Mouse (Mus musculus) small intestine, adult 2 months (tissue): Measurements from ENCODE around the gene Jph4. TPM values are rescaled to one million over a fixed set of nuclear protein-coding genes. Genes with fewer than 3 reads are reported as not detected.

Experiments used
- H3K27ac ChIP-seq: fragments of 200-500 bp; 2 replicates; pipeline ENCODE4 v1.5.1; 2012; ENCODE audit warnings: low read depth, low read length, control low read depth, inconsistent platforms; ENCODE audit not compliant: insufficient read depth
- H3K27me3 ChIP-seq: fragments of 200-500 bp; 2 replicates; pipeline ENCODE4 v1.6.1; 2012; ENCODE audit warnings: mild to moderate bottlenecking, moderate library complexity, low read length, inconsistent platforms; ENCODE audit not compliant: control insufficient read depth, insufficient read depth
- H3K36me3 ChIP-seq: fragments of 200-500 bp; 2 replicates; pipeline ENCODE4 v1.6.1; 2012; ENCODE audit warnings: mild to moderate bottlenecking, low read length, control low read depth, inconsistent platforms; ENCODE audit not compliant: control insufficient read depth, insufficient read depth
- H3K4me1 ChIP-seq: fragments of 200-500 bp; 2 replicates; pipeline ENCODE4 v1.6.1; 2012; ENCODE audit warnings: low read length, inconsistent platforms, mixed read lengths; ENCODE audit not compliant: control insufficient read depth, insufficient read depth, insufficient read length
- H3K4me3 ChIP-seq: fragments of 200-500 bp; 2 replicates; pipeline ENCODE4 v1.5.1; 2012; ENCODE audit warnings: low read depth, mild to moderate bottlenecking, control low read depth, inconsistent platforms, low read length, moderate library complexity
- CTCF ChIP-seq: fragments of 200-500 bp; IDR thresholded peaks from 2 replicates; pipeline ENCODE4 v1.5.1; 2012; ENCODE audit warnings: low read depth, mild to moderate bottlenecking, control low read depth, inconsistent platforms, low read length, moderate library complexity, mixed read lengths; ENCODE audit not compliant: insufficient replicate concordance, insufficient read length; ENCODE audit errors: extremely low read depth
- POLR2A ChIP-seq: fragments of 200-500 bp; IDR thresholded peaks from 2 replicates; pipeline ENCODE4 v1.6.1; 2012; ENCODE audit warnings: low read depth, mild to moderate bottlenecking, control low read depth, inconsistent platforms, low read length, moderate library complexity
- WGBS: fragments of 180-500 bp; shearing (Covaris S2); methylation state at CpG from one replicate; pipeline ENCODE4 v1.1.7; 2018; 5-methylcytosine and 5-hydroxymethylcytosine counted together
- polyA plus RNA-seq: library from polyadenylated mRNA; depleted of rRNA; stranded (reverse); fragments of >200 nt; gene quantifications from 2 replicates; pipeline ENCODE4 v1.2.3, GENCODE M21; 2012; rRNA removed

The Jph4 gene
- polyA plus RNA-seq, 1 experiment = 0.72 TPM

DNA sequence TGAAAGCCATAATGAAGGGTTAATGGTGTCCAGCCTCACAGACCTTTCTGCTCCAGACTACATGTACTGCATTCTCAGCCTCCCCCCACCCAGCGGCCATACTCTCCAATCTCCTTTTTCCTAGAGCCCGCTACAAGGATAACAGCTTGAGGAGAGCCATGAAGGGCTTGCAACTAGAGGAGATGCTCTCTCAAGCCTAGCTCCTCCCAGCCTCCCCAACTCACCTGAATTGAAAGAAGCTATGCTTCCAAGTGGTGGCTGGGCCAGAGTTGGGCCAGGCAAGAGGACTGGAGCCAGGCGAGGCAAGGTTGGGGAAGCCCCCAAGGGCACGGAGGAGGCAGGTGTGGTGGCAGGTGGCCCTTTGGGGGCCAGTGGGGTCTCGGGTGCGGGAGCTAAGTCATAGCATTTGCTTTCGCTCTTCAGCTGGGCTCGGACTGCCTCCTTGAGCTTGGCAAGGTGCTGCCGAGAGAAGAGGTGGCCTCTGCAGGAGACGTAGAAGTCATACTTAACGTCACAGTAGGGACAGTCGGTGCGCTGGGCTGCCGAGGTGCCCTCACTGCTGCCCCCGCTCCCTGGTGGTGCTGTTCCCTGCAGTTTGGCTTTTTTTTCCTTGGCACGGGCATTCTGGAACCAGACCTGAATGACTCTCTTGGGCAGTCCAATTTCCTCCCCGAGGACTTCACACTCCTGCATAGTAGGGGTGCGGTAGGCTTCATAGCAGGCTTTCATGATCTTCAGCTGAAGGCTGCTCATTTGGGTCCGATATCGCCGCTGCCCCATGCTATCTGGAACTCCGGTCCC is 53.0 kb downstream of the Jph4 start:
- 89% methylated on average over 22 of the region's 22 CpGs for WGBS
- no peaks in the 10 kb centered on the region for H3K27me3 ChIP-seq
- no peak for TF ChIP-seq CTCF
- TF ChIP-seq POLR2A = no peak

GRCm38 (mm10) chr14:55063117-55063516 is 53.6 kb downstream of the Jph4 start:
- Histone ChIP-seq H3K36me3 (peaks cover 7% of the 10 kb centered on the region; the same call in 1 of the 2 replicates), H3K27ac (no peak overlapping the region), H3K27me3 (no peaks in the 10 kb centered on the region), H3K4me1 (peaks cover 2% of the 10 kb centered on the region; the same call in 1 of the 2 replicates), H3K4me3 (no peak overlapping the region)
- TF ChIP-seq POLR2A (no peak), CTCF (no peak)
- WGBS = 87% methylated on average over 5 of the region's 5 CpGs

More for the DNA sequence above, 53.0 kb downstream of the Jph4 start:
- Histone ChIP-seq H3K4me3 (no peak overlapping the region), H3K27ac (no peak overlapping the region), H3K36me3 (peaks cover 7% of the 10 kb centered on the region; the same call in 1 of the 2 replicates), H3K4me1 (peaks cover 2% of the 10 kb centered on the region; the same call in 1 of the 2 replicates)

DNA sequence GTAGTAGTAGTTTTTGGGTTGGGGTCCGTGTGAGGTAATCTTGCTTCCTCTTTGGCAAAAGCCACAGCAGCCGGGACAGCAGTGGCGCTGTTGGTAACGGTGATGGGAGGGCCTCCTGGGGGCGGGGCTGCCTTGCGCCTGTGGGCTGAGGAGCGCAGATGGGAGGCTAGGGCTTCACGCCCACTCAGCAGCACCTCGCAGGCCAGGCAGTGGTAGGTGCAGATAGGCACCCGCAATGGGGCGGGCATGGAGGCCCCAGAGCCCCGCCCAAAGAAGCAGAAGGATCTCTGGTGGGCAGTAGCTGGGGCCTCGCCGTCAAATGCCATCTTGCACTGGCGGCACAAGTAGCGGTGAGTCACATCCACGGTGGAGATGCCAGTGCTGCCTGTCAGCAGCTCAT is 54.1 kb downstream of the Jph4 start:
- H3K36me3 ChIP-seq = peaks cover 7% of the 10 kb centered on the region; the same call in 1 of the 2 replicates
- H3K4me3 ChIP-seq = no peak overlapping the region
- no peak for TF ChIP-seq POLR2A
- TF ChIP-seq CTCF = no peak
- 44% methylated on average over 17 of the region's 17 CpGs for WGBS
- H3K27ac ChIP-seq = no peak overlapping the region
- no peaks in the 10 kb centered on the region for H3K27me3 ChIP-seq
- H3K4me1 ChIP-seq = peaks cover 2% of the 10 kb centered on the region; the same call in 1 of the 2 replicates

DNA sequence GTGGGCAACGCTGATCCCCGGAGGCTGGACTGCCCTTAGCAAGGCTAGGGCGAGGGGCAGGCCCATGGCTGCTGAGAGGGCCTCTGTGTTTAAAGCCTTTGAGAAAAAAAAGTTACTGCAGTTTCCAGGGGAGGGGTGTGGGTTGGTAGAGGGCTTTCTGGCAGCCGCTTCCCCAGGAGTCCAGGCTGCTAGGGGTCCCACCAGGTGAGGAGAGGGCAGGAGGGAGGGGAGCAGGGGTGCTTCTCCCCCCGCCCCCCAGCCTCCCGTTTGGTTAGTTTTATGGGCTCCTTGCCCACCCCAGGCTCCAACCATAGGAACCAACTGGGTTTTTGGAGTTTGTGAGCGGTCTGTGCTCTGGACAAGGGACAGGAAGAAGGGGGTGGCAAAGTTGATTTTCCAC is 54.9 kb downstream of the Jph4 start:
- no peak for TF ChIP-seq POLR2A
- no peak for TF ChIP-seq CTCF
- WGBS = 55% methylated on average over 7 of the region's 7 CpGs
- Histone ChIP-seq H3K36me3 (peaks cover 4% of the 10 kb centered on the region; the same call in 1 of the 2 replicates), H3K27me3 (no peaks in the 10 kb centered on the region), H3K27ac (no peak overlapping the region), H3K4me1 (peaks cover 2% of the 10 kb centered on the region; the same call in 1 of the 2 replicates), H3K4me3 (no peak overlapping the region)

GRCm38 (mm10) chr14:55059931-55060330 is 56.8 kb downstream of the Jph4 start:
- H3K36me3 ChIP-seq = no peaks in the 10 kb centered on the region

GRCm38 (mm10) chr14:55059009-55059408 is 57.7 kb downstream of the Jph4 start:
- Histone ChIP-seq H3K27ac (no peak overlapping the region), H3K4me3 (no peak overlapping the region), H3K27me3 (no peaks in the 10 kb centered on the region), H3K36me3 (no peaks in the 10 kb centered on the region), H3K4me1 (peaks cover 2% of the 10 kb centered on the region; the same call in 1 of the 2 replicates)
- WGBS = 74% methylated on average over 1 of the region's 1 CpGs
- TF ChIP-seq CTCF (no peak), POLR2A (no peak)

More at GRCm38 (mm10) chr14:55059931-55060330, 56.8 kb downstream of the Jph4 start:
- WGBS = 63% methylated on average over 5 of the region's 5 CpGs
- Histone ChIP-seq H3K27ac (no peak overlapping the region), H3K4me3 (no peak overlapping the region), H3K4me1 (peaks cover 2% of the 10 kb centered on the region; the same call in 1 of the 2 replicates), H3K27me3 (no peaks in the 10 kb centered on the region)
- TF ChIP-seq POLR2A (no peak), CTCF (no peak)

Other genes starting within 250 kb of the Jph4 start
- gene Homez, start 246.0 kb downstream of the Jph4 start, polyA plus RNA-seq = 1.1 and 2.0 TPM in 2 replicates
- gene Ppp1r3e, start 239.4 kb downstream of the Jph4 start, polyA plus RNA-seq = 8.9 and 17.4 TPM in 2 replicates
- gene Bcl2l2, start 233.6 kb downstream of the Jph4 start, polyA plus RNA-seq = 22.5 and 29.8 TPM in 2 replicates
- 5.8 and 12.4 TPM in 2 replicates for gene Gm20521, start 233.5 kb downstream of the Jph4 start, polyA plus RNA-seq
- 19.7 and 36.0 TPM in 2 replicates for gene Pabpn1, start 224.4 kb downstream of the Jph4 start, polyA plus RNA-seq
- 15.2 and 18.0 TPM in 2 replicates for gene Slc22a17, start 203.8 kb downstream of the Jph4 start, polyA plus RNA-seq
- gene Efs, start 190.8 kb downstream of the Jph4 start, polyA plus RNA-seq = 5.4 and 5.7 TPM in 2 replicates
- 0.53 and 1.1 TPM in 2 replicates for gene Il25, start 184.2 kb downstream of the Jph4 start, polyA plus RNA-seq
- gene Cmtm5, start 180.7 kb downstream of the Jph4 start, polyA plus RNA-seq = 0.46 and 0.93 TPM in 2 replicates
- 0.10 TPM in 1 of 2 replicates, not detected in the other for gene Myh6, start 150.0 kb downstream of the Jph4 start, polyA plus RNA-seq
- not detected in 2 replicates for gene Gm17428, start 140.0 kb downstream of the Jph4 start, polyA plus RNA-seq
- gene Myh7, start 122.3 kb downstream of the Jph4 start, polyA plus RNA-seq = 0.10 and 0.18 TPM in 2 replicates
- 3.9 and 8.4 TPM in 2 replicates for gene Ngdn, start 101.5 kb downstream of the Jph4 start, polyA plus RNA-seq
- gene Zfhx2, start 24.6 kb downstream of the Jph4 start, polyA plus RNA-seq = 2.2 and 4.2 TPM in 2 replicates
- gene Thtpa, start 22.2 kb downstream of the Jph4 start, polyA plus RNA-seq = 2.9 and 4.9 TPM in 2 replicates
- gene Ap1g2, start 10.3 kb downstream of the Jph4 start, polyA plus RNA-seq = 48.4 and 80.7 TPM in 2 replicates
- gene Dhrs2, start 105.1 kb upstream of the Jph4 start, polyA plus RNA-seq = not detected in 2 replicates